Mouse (Mus musculus): ENCODE measurements at regions not wholly inside any gene's neighbourhood (a gene's known extent, or its start where the extent isn't known, plus 50 kb on each side); places are given as distances from the start of the nearest gene placed in this dataset.

- no peak for TF ChIP-seq POLR2A (IDR thresholded peaks at IDR 0.05; ENCODE audit: borderline replicate concordance, extremely low read depth, insufficient read depth, insufficient read length, poor library complexity, severe bottlenecking)
- TF ChIP-seq CTCF (IDR thresholded peaks at IDR 0.05; ENCODE audit: borderline replicate concordance, extremely low read depth, insufficient read depth, insufficient read length): no peak
Measured at GRCm38 (mm10) chr1:119163846-119164245, 110.4 kb upstream of the Gli2 start.

All from brain, embryonic 14.5 days (tissue).